In the genomic region with DNA sequence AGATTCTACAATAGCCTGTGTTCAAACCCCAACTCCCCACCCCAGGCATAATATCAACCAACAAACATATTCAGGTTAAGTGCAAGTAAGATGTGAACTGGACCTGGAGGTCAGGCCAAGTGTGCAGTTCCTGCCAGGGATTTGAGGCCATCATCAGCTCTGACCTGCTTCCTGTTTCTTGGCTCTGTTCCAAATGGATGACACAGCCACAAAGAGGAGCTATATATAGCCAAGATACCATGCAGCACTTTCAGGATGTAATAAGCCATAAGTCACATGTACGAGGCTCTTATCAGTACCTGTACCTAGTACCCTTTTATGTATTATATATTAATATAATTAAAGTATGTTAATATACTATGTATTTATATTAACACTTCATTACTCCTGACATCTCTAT, we compare ENCODE assay signal across 9 mouse cellular contexts. TPM values are rescaled to one million over a fixed set of nuclear protein-coding genes. Genes with fewer than 3 reads are reported as not detected.
DNase-seq lines count a peak whose midpoint lies in the region; ATAC-seq and TF ChIP-seq lines count a peak whose summit lies in the region.
"Had no signal": no experiment of that assay in that cellular context is flagged by ENCODE, and none has a peak within 500 bp of the region (broad histone marks: within the 10 kb centered on the region; RNA-seq: fewer than 3 reads in every experiment).

No protein-coding gene starts in this region.

- peak; percentile 67; the same call in 1 of the 2 replicates for ATAC-seq in heart, embryonic 11.5 days (replicated peaks; ENCODE audit: insufficient number of reproducible peaks, low FRiP score, low TSS enrichment)
- peak; percentile 82 for ATAC-seq in heart, postnatal 0 days (ENCODE audit: insufficient read depth, low read depth)

- TF ChIP-seq CTCF in MEL (IDR thresholded peaks at IDR 0.05 in 2 of 3, conservative IDR thresholded peaks at IDR 0.05 in 1 of 3; ENCODE audit: control insufficient read depth in 1 of 3, insufficient read depth in 1 of 3, low read depth in 2 of 3, low read length in 3 of 3, poor library complexity in 1 of 3, severe bottlenecking in 1 of 3) = no peak
- TF ChIP-seq CTCF in heart, postnatal 0 days (IDR thresholded peaks at IDR 0.05; ENCODE audit: low read depth) = no peak

- peaks cover 31% of the 10 kb centered on the region for H3K4me1 ChIP-seq in heart, embryonic 11.5 days (ENCODE audit: control insufficient read depth, insufficient read depth, low read length)
- H3K4me1 ChIP-seq in MEL (ENCODE audit: control insufficient read depth in 1 of 2, insufficient read depth in 2 of 2, low read length in 2 of 2) = peaks cover 5 to 13% of the 10 kb centered on the region in 2 experiments; a peak in 3 of 4 replicates
- peaks cover 20% of the 10 kb centered on the region for H3K4me1 ChIP-seq in heart, postnatal 0 days (ENCODE audit: control insufficient read depth, insufficient read depth)

- H3K79me2 ChIP-seq in MEL (ENCODE audit: control insufficient read depth, insufficient read depth, low read length, poor library complexity) = no peaks in the 10 kb centered on the region

- no peak overlapping the region for H3K4me2 ChIP-seq in heart, embryonic 11.5 days
- H3K4me2 ChIP-seq in heart, postnatal 0 days (ENCODE audit: low read depth, low read length) = no peak overlapping the region

- no peak for DNase-seq in heart, postnatal 14 days
- peak; percentile 42 for DNase-seq in 3T3-L1 (ENCODE audit: low read depth, low spot score)
- DNase-seq in MEL (ENCODE audit: low read depth, low spot score) = peak; percentile 67
- DNase-seq in heart, postnatal 0 days (ENCODE audit: low spot score) = peak; percentile 85
- DNase-seq in right cerebral cortex, adult 18-20 months = no peak
- no peak for DNase-seq in right cerebral cortex, adult 2 months (ENCODE audit: low spot score in 2 of 2)
- DNase-seq: lung, postnatal 14 days had no signal

- 19% methylated on average over 1 of the region's 1 CpGs for WGBS in heart, embryonic 11.5 days (ENCODE audit: insufficient replicate concordance)
- WGBS in heart, postnatal 0 days = 11% methylated on average over 1 of the region's 1 CpGs

- H3K9me3 ChIP-seq in heart, embryonic 11.5 days (replicated peaks; ENCODE audit: control insufficient read depth, low read length) = no peaks in the 10 kb centered on the region
- no peaks in the 10 kb centered on the region for H3K9me3 ChIP-seq in MEL (replicated peaks; ENCODE audit: insufficient read depth, low read length)
- H3K9me3 ChIP-seq in heart, postnatal 0 days (replicated peaks; ENCODE audit: control insufficient read depth, low read length) = 0 out of 2 replicates have a peak, but pooled peaks cover 6% of the 10 kb centered on the region

- H3K36me3 ChIP-seq in heart, embryonic 11.5 days (ENCODE audit: control insufficient read depth, insufficient read depth, low read length) = no peaks in the 10 kb centered on the region
- peaks cover 0 to 9% of the 10 kb centered on the region in 2 experiments; a peak in 2 of 4 replicates for H3K36me3 ChIP-seq in MEL (ENCODE audit: control insufficient read depth in 1 of 2, insufficient read depth in 2 of 2, low read length in 2 of 2)
- H3K36me3 ChIP-seq in heart, postnatal 0 days (replicated peaks; ENCODE audit: control insufficient read depth, insufficient read depth, low read length) = 0 out of 2 replicates have a peak, but pooled peaks cover 6% of the 10 kb centered on the region

- TF ChIP-seq RAD21 in MEL (IDR thresholded peaks at IDR 0.05; ENCODE audit: low read depth, low read length) = no peak

- no peaks in the 10 kb centered on the region for H3K27me3 ChIP-seq in heart, embryonic 11.5 days (ENCODE audit: control insufficient read depth, insufficient read depth, low read length)
- H3K27me3 ChIP-seq in MEL (ENCODE audit: control insufficient read depth in 1 of 2, insufficient read depth in 2 of 2, low read length in 2 of 2) = no peaks in the 10 kb centered on the region
- no peaks in the 10 kb centered on the region for H3K27me3 ChIP-seq in heart, postnatal 0 days (ENCODE audit: control insufficient read depth, insufficient read depth, low read length)

- no peak for TF ChIP-seq POLR2A in MEL (IDR thresholded peaks at IDR 0.05; ENCODE audit: control insufficient read depth in 1 of 2, insufficient read depth in 1 of 2, low read depth in 1 of 2, low read length in 2 of 2, poor library complexity in 1 of 2)

- no peak overlapping the region for H3K4me3 ChIP-seq in heart, embryonic 11.5 days (ENCODE audit: low read depth, low read length)
- no peak overlapping the region for H3K4me3 ChIP-seq in MEL (ENCODE audit: control insufficient read depth in 1 of 2, insufficient read depth in 1 of 2, low read depth in 2 of 2, low read length in 2 of 2)
- no peak overlapping the region for H3K4me3 ChIP-seq in heart, postnatal 0 days (ENCODE audit: low read depth, low read length)
- H3K4me3 ChIP-seq: erythroblast, embryonic 14.5 days had no signal

- H3K9ac ChIP-seq in heart, embryonic 11.5 days (ENCODE audit: low read depth, low read length) = no peak overlapping the region
- H3K9ac ChIP-seq in MEL (ENCODE audit: control insufficient read depth, low read depth, low read length, poor library complexity, severe bottlenecking) = no peak overlapping the region
- no peak overlapping the region for H3K9ac ChIP-seq in heart, postnatal 0 days (replicated peaks; ENCODE audit: low read depth, low read length)

- no peak; a peak in 1 of 4 replicates for TF ChIP-seq EP300 in MEL (IDR thresholded peaks at IDR 0.05; ENCODE audit: low read depth in 1 of 2, low read length in 2 of 2)
- TF ChIP-seq EP300 in heart, postnatal 0 days (IDR thresholded peaks at IDR 0.05; ENCODE audit: low read depth) = no peak

- intact Hi-C loops in heart, postnatal 14 days (cut with DNase I) = no loop called here

- no peak overlapping the region for H3K27ac ChIP-seq in heart, embryonic 11.5 days (ENCODE audit: low read depth, low read length)
- no peak overlapping the region for H3K27ac ChIP-seq in MEL (ENCODE audit: control insufficient read depth, low read depth, low read length)
- H3K27ac ChIP-seq in heart, postnatal 0 days (ENCODE audit: low read depth) = no peak overlapping the region

TF ChIP-seq in MEL, 35 proteins besides CTCF, POLR2A, EP300 and RAD21:
- TF ChIP-seq ETS1 (IDR thresholded peaks at IDR 0.05; ENCODE audit: low read depth, low read length) (peak; percentile 82), TAL1 (IDR thresholded peaks at IDR 0.05; ENCODE audit: low read length) (no peak), MEF2A (IDR thresholded peaks at IDR 0.05; ENCODE audit: extremely low read depth, insufficient replicate concordance, low read depth, low read length, poor library complexity, severe bottlenecking) (peak; percentile 77; the same call in 1 of the 2 replicates), TBP (IDR thresholded peaks at IDR 0.05; ENCODE audit: low read depth, low read length) (no peak), TCF12 (IDR thresholded peaks at IDR 0.05; ENCODE audit: low read depth, low read length) (0 out of 2 replicates have a peak, but pooled peaks have one; percentile 5), ZC3H11A (IDR thresholded peaks at IDR 0.05; ENCODE audit: low read depth, low read length) (no peak), MAZ (IDR thresholded peaks at IDR 0.05; ENCODE audit: low read depth, low read length) (no peak), MYC (IDR thresholded peaks at IDR 0.05; ENCODE audit: low read depth, low read length) (0 out of 2 replicates have a peak, but pooled peaks have one; percentile 42), MXI1 (IDR thresholded peaks at IDR 0.05; ENCODE audit: low read depth, low read length) (no peak), ZNF384 (IDR thresholded peaks at IDR 0.05; ENCODE audit: low read depth, low read length) (no peak), POLR2AphosphoS5 (IDR thresholded peaks at IDR 0.05; ENCODE audit: borderline replicate concordance, low read depth, low read length) (no peak), UBTF (IDR thresholded peaks at IDR 0.05; ENCODE audit: borderline replicate concordance, insufficient read depth, low read depth, low read length) (no peak), CHD1 (IDR thresholded peaks at IDR 0.05; ENCODE audit: low read depth, low read length) (no peak), POLR2AphosphoS2 (IDR thresholded peaks at IDR 0.05; ENCODE audit: low read length) (no peak), USF1 (IDR thresholded peaks at IDR 0.05; ENCODE audit: low read depth, low read length) (peak; percentile 31; the same call in 1 of the 2 replicates), NRF1 (IDR thresholded peaks at IDR 0.05; ENCODE audit: insufficient read depth, low read depth, low read length, poor library complexity, severe bottlenecking) (no peak), BHLHE40 (IDR thresholded peaks at IDR 0.05; ENCODE audit: borderline replicate concordance, low read depth, low read length) (peak; percentile 73; the same call in 1 of the 2 replicates), USF2 (IDR thresholded peaks at IDR 0.05; ENCODE audit: borderline replicate concordance in 1 of 2, insufficient read depth in 1 of 2, low read depth in 1 of 2, low read length in 2 of 2) (no peak), CHD2 (IDR thresholded peaks at IDR 0.05; ENCODE audit: low read length) (no peak)

RNA-seq across cellular contexts. Expression of gene Tram2, which starts 10.5 kb away (rescaled TPM):
- 6.1 and 7.1 TPM in 2 replicates for polyA plus RNA-seq in heart, embryonic 11.5 days (2014; fragmentation: Nextera tagmentation; extraction: Ambion mirVana)
- total RNA-seq in heart, postnatal 14 days (2021) = 1 to 10 TPM; 8.7 to 9.2 TPM
- total RNA-seq in MEL (2012; rRNA removed) = 0.54 and 0.95 TPM in 2 replicates
- 1 to 10 TPM in 1 of 2 experiments, not detected in 1; 2.9 TPM for polyA plus RNA-seq in MEL (2012; ENCODE audit: insufficient read depth in 1 of 2, insufficient read length in 2 of 2, low read depth in 1 of 2, low replicate concordance in 2 of 2, missing spikeins in 1 of 2)
- 2.4 and 2.8 TPM in 2 replicates for total RNA-seq in heart, postnatal 0 days (2014; rRNA removed; ENCODE audit: low replicate concordance)
- polyA plus RNA-seq in heart, postnatal 0 days (2015; fragmentation: Nextera tagmentation; extraction: Ambion mirVana) = 2.4 and 2.5 TPM in 2 replicates
- polyA plus RNA-seq: erythroblast, embryonic 14.5 days had no signal

Comparison
In these comparisons a context has a peak if more than half of its experiments do, and no peak if none do; other contexts are left out.
1. DNase-seq: peak in 3T3-L1 (single experiment), MEL (single experiment) and heart, postnatal 0 days (single experiment); none in heart, postnatal 14 days (0 of 2), right cerebral cortex, adult 18-20 months (single experiment) and right cerebral cortex, adult 2 months (0 of 2).